Mouse (Mus musculus) cerebellum, adult (tissue): ENCODE results near the gene Babam2.

Source experiments
- ATAC-seq: cut with Nextera tagmentation; 2 replicates; pipeline ENCODE4 v1.9.2; 2017; ENCODE audit warnings: mild to moderate bottlenecking, moderate library complexity, mixed read lengths; ENCODE audit not compliant: insufficient number of reproducible peaks, low FRiP score, low TSS enrichment

Babam2 gene

DNA sequence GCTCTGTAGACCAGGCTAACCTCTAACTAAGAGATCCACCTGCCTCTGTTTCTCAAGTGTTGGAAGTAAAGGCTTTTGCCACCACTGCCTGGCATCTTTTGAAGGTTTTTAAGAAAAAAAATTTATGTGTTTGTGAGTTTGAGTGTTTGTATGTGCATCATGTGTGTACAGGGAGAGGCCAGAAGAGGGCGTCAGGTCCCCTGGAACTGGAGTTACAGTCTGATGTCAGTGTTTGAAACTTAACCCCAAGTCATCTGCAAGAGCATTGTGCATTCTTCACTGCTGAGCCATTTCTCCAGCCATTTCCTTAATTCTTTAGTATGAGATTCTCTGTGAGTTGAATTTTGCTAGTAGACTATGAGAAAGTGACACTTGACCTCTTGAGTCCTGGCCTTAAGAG is 11.9 kb downstream of the Babam2 start:
- no peak for ATAC-seq

GRCm38 (mm10) chr5:31713280-31713711 is 15.8 kb downstream of the Babam2 start:
- ATAC-seq: no peak

- ATAC-seq: no peak
Observed at GRCm38 (mm10) chr5:31713841-31714264, 16.4 kb downstream of the Babam2 start.

DNA sequence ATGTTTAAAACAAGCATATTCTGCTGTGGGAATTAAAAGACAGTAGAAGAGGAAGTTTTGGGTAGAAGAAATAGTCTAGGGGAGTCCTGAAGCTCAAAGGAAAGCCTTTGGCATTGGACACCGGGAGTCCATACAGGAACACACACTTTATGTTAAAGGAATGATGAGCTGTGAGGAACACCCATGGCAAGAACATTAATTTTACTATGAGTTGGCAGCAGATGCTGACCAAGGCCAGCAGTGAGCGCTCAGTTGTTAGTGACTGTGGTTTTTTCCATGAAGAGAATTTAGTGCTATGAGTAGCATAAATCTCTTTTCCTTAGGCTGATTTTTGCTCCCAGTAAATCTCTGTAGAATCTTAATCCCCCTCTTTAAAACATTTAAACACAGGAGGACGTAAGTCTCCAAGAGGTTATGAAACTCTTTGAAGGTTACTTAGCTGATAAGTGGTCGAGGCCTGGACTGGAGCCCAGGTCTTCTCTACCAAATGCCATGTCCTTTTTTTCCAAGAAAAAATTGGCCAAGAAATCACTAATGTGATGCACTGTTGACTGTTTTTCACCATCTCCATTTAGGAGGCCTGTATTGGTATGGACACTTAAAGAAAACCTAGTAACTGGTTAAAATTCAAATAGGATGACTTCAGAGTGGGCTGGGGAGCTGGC is 18.1 kb downstream of the Babam2 start:
- ATAC-seq: no peak

DNA sequence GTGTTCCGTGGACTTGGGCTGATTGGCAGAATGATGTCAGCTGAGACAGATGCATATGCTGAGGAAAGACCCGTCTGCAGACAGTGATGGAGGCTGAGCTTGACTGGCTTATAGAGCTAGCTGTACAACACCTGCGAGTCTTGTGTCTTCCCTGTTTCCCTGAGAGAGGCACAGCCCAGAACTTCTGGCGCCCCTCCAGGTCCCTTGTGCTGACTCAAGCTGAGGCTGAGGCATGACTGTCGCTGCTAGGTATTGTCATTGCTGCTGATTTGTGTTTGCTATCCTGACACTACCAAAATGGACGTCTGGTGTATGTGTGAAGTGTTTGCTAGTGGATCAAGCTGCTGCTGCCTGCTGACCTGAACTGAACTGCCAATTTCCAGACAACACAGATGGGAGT is 27.0 kb downstream of the Babam2 start:
- no peak for ATAC-seq

DNA sequence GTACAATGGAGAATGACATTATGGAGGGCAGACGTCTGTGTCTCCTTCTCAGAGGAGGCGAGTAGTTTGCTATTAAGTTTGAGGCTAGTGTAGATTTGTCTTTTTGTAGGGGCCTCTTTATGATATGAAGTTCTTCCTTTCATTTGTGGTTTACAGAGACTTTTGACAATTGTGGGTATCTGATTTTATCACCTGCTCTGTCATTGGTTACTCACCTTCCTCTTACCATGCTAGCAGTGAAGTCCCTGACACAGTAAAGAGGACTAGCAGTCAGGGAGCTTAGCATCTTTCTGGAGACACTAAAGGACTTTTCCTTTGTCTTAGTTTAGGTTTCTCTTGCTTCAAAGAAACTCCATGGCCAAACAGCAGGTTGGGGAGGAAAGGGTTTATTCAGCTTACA is 28.4 kb downstream of the Babam2 start:
- no peak for ATAC-seq

GRCm38 (mm10) chr5:31727456-31727855 is 30.0 kb downstream of the Babam2 start:
- no peak for ATAC-seq

- no peak for ATAC-seq
Observed at GRCm38 (mm10) chr5:31732644-31733338, 35.3 kb downstream of the Babam2 start.

- ATAC-seq: no peak
Observed at GRCm38 (mm10) chr5:31741931-31742330, 44.4 kb downstream of the Babam2 start.

- ATAC-seq: no peak
Observed at GRCm38 (mm10) chr5:31742521-31743031, 45.1 kb downstream of the Babam2 start.

DNA sequence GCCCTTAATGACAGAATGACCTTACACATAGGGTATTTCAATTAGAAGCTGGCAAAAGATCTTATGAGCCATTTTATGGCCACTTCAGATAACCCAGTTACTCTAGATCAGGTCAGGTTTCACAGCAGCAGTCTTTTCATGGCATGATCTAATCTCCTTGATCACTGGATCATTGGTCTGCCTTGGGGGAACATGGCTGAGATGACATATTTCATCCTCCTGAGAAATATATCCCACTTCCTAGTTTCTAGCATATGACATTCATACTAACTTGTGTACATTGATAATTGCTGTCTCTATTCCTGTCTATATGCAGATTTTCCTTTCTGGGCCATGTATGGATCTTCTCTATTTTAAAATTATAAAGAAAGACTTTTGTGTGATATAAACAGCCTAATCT is 51.9 kb downstream of the Babam2 start:
- no peak for ATAC-seq

DNA sequence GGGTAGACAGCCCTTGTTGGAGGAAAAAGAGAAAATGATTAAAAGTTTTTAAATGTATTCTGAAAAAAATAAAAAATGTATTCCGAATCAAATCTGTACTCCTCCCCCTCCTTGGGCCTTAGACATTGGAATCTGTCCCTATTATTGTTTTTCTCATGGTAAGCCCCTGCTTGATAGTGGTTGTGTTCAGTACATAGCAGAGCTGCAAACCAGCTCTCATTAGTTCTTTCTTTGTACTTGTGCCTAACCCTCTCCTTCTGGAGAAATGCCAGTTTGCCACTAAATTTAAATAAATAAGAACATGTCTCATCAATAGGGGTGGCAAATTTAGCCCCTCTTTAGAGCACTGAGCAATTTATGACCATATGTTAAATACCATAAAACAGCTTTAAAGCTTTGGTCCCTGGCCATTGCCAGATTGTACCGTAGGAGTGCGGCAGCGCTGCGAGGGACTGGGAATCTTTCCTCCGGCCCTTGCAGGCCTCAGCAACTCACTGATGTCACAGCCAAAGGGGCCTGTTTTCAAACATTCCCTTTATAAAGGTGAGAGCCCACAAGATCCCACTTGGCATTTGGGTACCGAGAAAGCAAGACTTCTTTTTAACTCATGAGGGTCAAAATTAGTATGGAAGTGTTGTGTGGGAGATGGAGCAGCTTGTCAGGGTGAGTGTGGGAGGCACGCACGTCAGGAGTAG is 52.9 kb downstream of the Babam2 start:
- ATAC-seq: no peak

- no peak for ATAC-seq
Observed at GRCm38 (mm10) chr5:31750955-31751354, 53.5 kb downstream of the Babam2 start.

DNA sequence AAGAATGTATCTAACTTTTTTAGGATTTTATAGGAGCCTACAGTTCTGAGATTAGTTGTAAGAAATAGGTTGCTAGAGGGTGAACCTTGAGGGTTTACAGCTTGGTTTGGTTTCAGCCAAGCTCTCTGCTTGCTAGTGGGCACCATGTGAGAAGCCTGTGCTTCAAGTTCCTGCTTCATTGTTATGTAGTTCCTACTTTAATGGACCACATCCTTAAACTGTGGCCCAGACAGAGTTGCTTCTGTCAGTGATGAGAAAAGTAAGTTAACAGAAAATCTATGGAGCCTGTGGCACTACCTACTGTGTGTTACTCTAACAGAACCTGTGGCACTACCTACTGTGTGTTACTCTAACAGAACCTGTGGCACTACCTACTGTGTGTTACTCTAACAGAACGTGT is 57.1 kb downstream of the Babam2 start:
- ATAC-seq: no peak

DNA sequence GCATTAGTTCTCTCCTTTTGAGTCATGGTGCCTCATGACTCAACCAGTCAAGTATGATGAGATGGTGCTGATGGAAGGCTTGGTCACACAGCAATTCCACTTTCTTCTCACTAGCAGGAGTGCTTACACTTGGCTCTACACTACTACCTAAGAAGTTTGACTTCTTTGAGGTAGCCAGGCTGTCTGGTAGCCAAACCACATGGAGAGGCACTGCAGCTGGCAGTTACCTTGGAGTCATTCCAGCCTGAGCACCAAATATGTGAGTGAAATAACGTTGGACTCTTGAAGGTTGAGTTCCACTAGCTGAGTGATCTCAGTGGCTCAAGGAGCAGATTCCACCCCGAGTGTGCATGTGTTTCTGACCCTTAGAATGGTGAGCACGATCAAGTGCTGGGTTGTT is 57.8 kb downstream of the Babam2 start:
- ATAC-seq: no peak

GRCm38 (mm10) chr5:31758310-31759091 is 61.0 kb downstream of the Babam2 start:
- no peak for ATAC-seq

DNA sequence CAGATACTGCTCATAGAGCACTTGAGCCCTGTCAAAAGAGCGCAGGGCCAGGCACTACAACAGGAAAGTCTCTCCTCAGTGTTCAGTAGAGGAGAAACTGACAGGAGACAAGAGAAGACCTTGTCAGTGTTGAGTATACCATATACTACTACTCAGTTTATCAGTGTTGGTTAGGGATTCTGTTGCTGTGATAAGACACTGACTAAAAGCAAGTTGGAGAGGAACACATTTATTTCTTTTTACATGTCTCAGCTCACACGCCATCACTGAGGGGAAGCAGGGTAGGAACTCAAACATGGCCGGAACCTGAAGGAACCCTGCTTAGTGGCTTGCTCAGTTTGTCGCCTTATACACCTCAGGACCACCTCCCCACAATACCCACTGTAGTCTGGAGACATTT is 64.4 kb downstream of the Babam2 start:
- ATAC-seq: no peak

DNA sequence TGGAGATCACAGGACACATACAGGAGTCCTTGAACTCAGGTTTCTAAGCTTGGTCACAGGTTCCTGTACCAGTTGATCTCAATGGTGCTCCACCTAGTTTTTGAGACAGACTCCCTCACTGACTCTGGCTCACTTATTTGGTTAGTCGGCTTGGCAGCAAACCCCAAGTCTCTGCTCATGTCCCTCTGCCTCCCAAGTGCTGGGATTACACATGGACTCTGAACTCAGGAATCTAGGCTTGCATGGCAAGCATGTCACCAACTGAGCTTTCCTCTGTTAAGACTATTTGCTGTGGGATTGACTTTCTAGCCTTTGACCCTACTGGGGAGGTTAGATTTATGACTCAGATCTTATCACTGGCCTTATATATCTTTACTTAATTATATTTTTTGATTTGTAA is 65.3 kb downstream of the Babam2 start:
- no peak for ATAC-seq

DNA sequence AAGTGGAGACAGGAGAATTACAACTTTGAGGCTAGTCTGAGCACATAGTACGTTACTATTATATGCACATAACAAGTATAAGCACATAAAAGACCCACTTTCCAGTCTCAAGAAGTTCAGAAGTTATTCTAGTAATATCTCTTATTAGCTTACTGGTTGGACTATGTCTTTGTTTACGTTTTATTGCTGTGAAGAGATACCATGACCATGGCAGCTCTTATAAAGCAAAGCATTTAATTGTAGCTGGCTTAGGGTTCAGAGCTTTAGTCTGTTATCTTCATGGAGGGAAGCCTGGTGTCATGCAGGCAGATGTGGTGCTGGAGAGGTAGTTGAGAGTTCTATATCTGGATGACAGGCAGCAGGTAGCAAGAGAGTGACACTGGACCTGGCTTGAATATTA is 68.3 kb downstream of the Babam2 start:
- no peak for ATAC-seq

- ATAC-seq: no peak
Observed at GRCm38 (mm10) chr5:31766841-31767542, 69.5 kb downstream of the Babam2 start.
